Mouse (Mus musculus) left cerebral cortex, postnatal 10 days (tissue): ENCODE measurements around the gene Wdr26. TPM values are rescaled to one million over a fixed set of nuclear protein-coding genes. Genes with fewer than 3 reads are reported as not detected.

Experiments
- DNase-seq, 2 experiments: peaks; one replicate each; pipeline ENCODE4 v3.0.0; 2021 to 2022; ENCODE audit warnings: low spot score in 2 of 2, mixed read lengths in 1 of 2; ENCODE audit errors: extremely low spot score in 1 of 2
- intact Hi-C: fragments of 180-260 bp; cut with DNase I; formaldehyde crosslinking; loops from one replicate; pipeline ENCODE4 v1.15.1; 2025
- total RNA-seq, 2 experiments: library from RNA; stranded (reverse); gene quantifications; 2 replicates each; pipeline ENCODE4 v1.2.3; 2021

Gene Wdr26
- total RNA-seq, 2 experiments from 2014 or later = 126 to 131 TPM

- intact Hi-C loops = loop anchor here (5.0 kb wide), 1 partner anchor 71 kb away; no protein-coding TSS in a partner anchor
Measured at GRCm38 (mm10) chr1:181125916-181126315, 85.9 kb downstream of the Wdr26 start.

GRCm38 (mm10) chr1:181124145-181124544 lies 87.7 kb downstream of the Wdr26 start:
- intact Hi-C loops = no loop called here
- DNase-seq = no peak

More at GRCm38 (mm10) chr1:181125916-181126315, 85.9 kb downstream of the Wdr26 start:
- no peak for DNase-seq

Other genes with a start within 250 kb of the Wdr26 start
- gene Ephx1, start 191.1 kb downstream of the Wdr26 start, total RNA-seq = 10 to 100 TPM; 12.3 to 12.7 TPM
- gene 9130409I23Rik, start 160.8 kb downstream of the Wdr26 start, total RNA-seq = not detected
- 10 to 100 TPM; 30.4 to 30.5 TPM for gene Nvl, start 67.8 kb downstream of the Wdr26 start, total RNA-seq
- gene Cnih4, start 67.3 kb downstream of the Wdr26 start, total RNA-seq = 10 to 100 TPM; 20.4 to 22.2 TPM
- 10 to 100 TPM; 72.2 to 79.3 TPM for gene Cnih3, start 140.6 kb upstream of the Wdr26 start, total RNA-seq